In the genomic region with DNA sequence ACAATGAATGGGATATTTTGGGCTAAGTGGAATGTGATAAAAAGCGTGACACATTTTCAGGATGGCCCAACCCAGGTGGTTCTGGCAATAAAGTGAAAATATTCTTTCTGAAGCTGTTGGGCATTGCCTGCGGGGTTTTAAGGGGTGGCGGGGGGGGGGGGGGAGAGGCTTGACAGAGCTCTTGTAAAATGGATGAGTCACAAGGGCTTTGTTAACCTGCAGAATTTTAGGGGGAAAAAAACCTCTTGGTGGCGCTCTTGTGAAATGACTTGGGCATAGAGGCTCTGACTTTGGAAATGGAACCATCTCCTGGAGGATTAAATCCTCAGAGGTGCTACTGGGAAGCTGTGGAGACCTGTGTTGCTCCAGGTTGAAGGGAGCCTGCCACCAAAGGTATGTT, we compare ENCODE assay signal across 26 mouse cellular contexts.
DNase-seq lines count a peak whose midpoint lies in the region; ATAC-seq lines count a peak whose summit lies in the region.
"Had no signal": no experiment of that assay in that cellular context is flagged by ENCODE, and none has a peak within 500 bp of the region (broad histone marks: within the 10 kb centered on the region; RNA-seq: fewer than 3 reads in every experiment).

No protein-coding gene starts in this region.

- no peak overlapping the region for H3K27ac ChIP-seq in intestine, embryonic 16.5 days (ENCODE audit: low read length)
- no peak overlapping the region for H3K27ac ChIP-seq in intestine, embryonic 15.5 days
- H3K27ac ChIP-seq: forebrain, embryonic 12.5 days; left cerebral cortex, adult 2 months; limb, embryonic 12.5 days; liver, embryonic 15.5 days; lung, embryonic 15.5 days; midbrain, embryonic 12.5 days; neural tube, embryonic 13.5 days had no signal

- no peaks in the 10 kb centered on the region for H3K9me3 ChIP-seq in intestine, embryonic 16.5 days (ENCODE audit: control insufficient read depth, low read length)
- no peaks in the 10 kb centered on the region for H3K9me3 ChIP-seq in intestine, embryonic 15.5 days
- H3K9me3 ChIP-seq: forebrain, embryonic 12.5 days; limb, embryonic 12.5 days; liver, embryonic 15.5 days; lung, embryonic 15.5 days; megakaryocyte, embryonic 14.5 days; midbrain, embryonic 12.5 days; neural tube, embryonic 13.5 days had no signal

- ATAC-seq in intestine, embryonic 16.5 days = no peak
- ATAC-seq in intestine, embryonic 15.5 days = no peak
- ATAC-seq: activated CD4-positive, CD25-positive, alpha-beta regulatory T cell, adult 4 months; forebrain, postnatal 0 days; hindbrain, embryonic 16.5 days had no signal

- H3K4me2 ChIP-seq in intestine, embryonic 16.5 days (ENCODE audit: low read depth, low read length) = no peak overlapping the region
- H3K4me2 ChIP-seq in intestine, embryonic 15.5 days (replicated peaks) = no peak overlapping the region
- H3K4me2 ChIP-seq: forebrain, embryonic 12.5 days; limb, embryonic 12.5 days; liver, embryonic 15.5 days; lung, embryonic 15.5 days; midbrain, embryonic 12.5 days; neural tube, embryonic 13.5 days had no signal

- no peaks in the 10 kb centered on the region for H3K36me3 ChIP-seq in intestine, embryonic 16.5 days (ENCODE audit: control insufficient read depth, insufficient read depth, low read length)
- H3K36me3 ChIP-seq in intestine, embryonic 15.5 days = no peaks in the 10 kb centered on the region
- H3K36me3 ChIP-seq: forebrain, embryonic 12.5 days; limb, embryonic 12.5 days; liver, embryonic 15.5 days; lung, embryonic 15.5 days; midbrain, embryonic 12.5 days; neural tube, embryonic 13.5 days had no signal

- WGBS in intestine, embryonic 16.5 days = 67% methylated on average over 4 of the region's 4 CpGs
- 67% methylated on average over 4 of the region's 4 CpGs for WGBS in intestine, embryonic 15.5 days

- no peaks in the 10 kb centered on the region for H3K4me1 ChIP-seq in intestine, embryonic 16.5 days (ENCODE audit: control insufficient read depth, insufficient read depth, low read length)
- no peaks in the 10 kb centered on the region for H3K4me1 ChIP-seq in intestine, embryonic 15.5 days (replicated peaks)
- H3K4me1 ChIP-seq: forebrain, embryonic 12.5 days; limb, embryonic 12.5 days; liver, embryonic 15.5 days; lung, embryonic 15.5 days; megakaryocyte, embryonic 14.5 days; neural tube, embryonic 13.5 days had no signal

- H3K9ac ChIP-seq in intestine, embryonic 16.5 days (ENCODE audit: low read depth, low read length) = no peak overlapping the region
- H3K9ac ChIP-seq in intestine, embryonic 15.5 days = no peak overlapping the region
- H3K9ac ChIP-seq: forebrain, embryonic 12.5 days; forebrain, postnatal 0 days; limb, embryonic 12.5 days; liver, embryonic 15.5 days; lung, embryonic 15.5 days; midbrain, embryonic 12.5 days; neural tube, embryonic 13.5 days had no signal

- no peaks in the 10 kb centered on the region for H3K27me3 ChIP-seq in intestine, embryonic 16.5 days (replicated peaks; ENCODE audit: control insufficient read depth, insufficient read depth, low read length)
- no peaks in the 10 kb centered on the region for H3K27me3 ChIP-seq in intestine, embryonic 15.5 days (replicated peaks)
- H3K27me3 ChIP-seq: forebrain, embryonic 12.5 days; liver, embryonic 15.5 days; lung, embryonic 15.5 days; megakaryocyte, embryonic 14.5 days; midbrain, embryonic 12.5 days; neural tube, embryonic 13.5 days had no signal

- peak; percentile 3 for DNase-seq in 416B (ENCODE audit: low read depth)
- peak; percentile 76 for DNase-seq in brain, adult 2 months (ENCODE audit: low read depth, low spot score)
- peak; percentile 34 for DNase-seq in cerebellum, adult 8-10 months
- peak; percentile 23 to 57 for DNase-seq in cerebellum, postnatal 25 days
- no peak for DNase-seq in embryo, embryonic 10.5 days (ENCODE audit: low spot score)
- DNase-seq: adrenal gland, adult 2 months; adrenal gland, postnatal 36 days; B cell, adult 2 months; forebrain, postnatal 0 days; gastrocnemius, postnatal 14 days; kidney, adult 9 months; kidney, postnatal 10 days; thymus, postnatal 4 days had no signal

- H3K4me3 ChIP-seq in intestine, embryonic 16.5 days (ENCODE audit: low read length) = no peak overlapping the region
- no peak overlapping the region for H3K4me3 ChIP-seq in intestine, embryonic 15.5 days (replicated peaks)
- H3K4me3 ChIP-seq: erythroblast, embryonic 14.5 days; forebrain, embryonic 12.5 days; left cerebral cortex, adult 2 months; limb, embryonic 12.5 days; liver, embryonic 15.5 days; lung, embryonic 15.5 days; megakaryocyte, embryonic 14.5 days; midbrain, embryonic 12.5 days; neural tube, embryonic 13.5 days had no signal
